Mouse (Mus musculus): ENCODE measurements around the gene Mast4. TPM values are rescaled to one million over a fixed set of nuclear protein-coding genes. Genes with fewer than 3 reads are reported as not detected.

Mast4 gene
- total and polyA plus RNA-seq, 3 experiments, result 2.7 to 7.0 TPM; not detected in 1

GRCm38 (mm10) chr13:102889989-102890388 is 444.3 kb downstream of the Mast4 start:
- no peak for DNase-seq (ENCODE audit: low read depth, low spot score)
- TF ChIP-seq HCFC1 (IDR thresholded peaks at IDR 0.05; ENCODE audit: low read depth, low read length) (no peak), GABPA (IDR thresholded peaks at IDR 0.05; ENCODE audit: low read depth, low read length) (no peak), NRF1 (IDR thresholded peaks at IDR 0.05; ENCODE audit: insufficient read depth, low read depth, low read length, poor library complexity, severe bottlenecking) (no peak), RCOR1 (IDR thresholded peaks at IDR 0.05; ENCODE audit: low read depth, low read length) (no peak), TCF12 (IDR thresholded peaks at IDR 0.05; ENCODE audit: low read depth, low read length) (no peak), ZC3H11A (IDR thresholded peaks at IDR 0.05; ENCODE audit: low read depth, low read length) (no peak), SIN3A (IDR thresholded peaks at IDR 0.05; ENCODE audit: low read length) (no peak), USF2 (IDR thresholded peaks at IDR 0.05; ENCODE audit: borderline replicate concordance in 1 of 2, insufficient read depth in 1 of 2, low read depth in 1 of 2, low read length in 2 of 2) (no peak), ZNF384 (IDR thresholded peaks at IDR 0.05; ENCODE audit: low read depth, low read length) (no peak), USF1 (IDR thresholded peaks at IDR 0.05; ENCODE audit: low read depth, low read length) (no peak), JUND (IDR thresholded peaks at IDR 0.05; ENCODE audit: low read depth, low read length) (no peak), POLR2AphosphoS5 (IDR thresholded peaks at IDR 0.05; ENCODE audit: borderline replicate concordance, low read depth, low read length) (no peak), GATA1 (IDR thresholded peaks at IDR 0.05; ENCODE audit: low read depth, low read length) (no peak), SMC3 (IDR thresholded peaks at IDR 0.05; ENCODE audit: low read depth, low read length) (no peak), MAX (IDR thresholded peaks at IDR 0.05; ENCODE audit: low read length) (no peak), MAZ (IDR thresholded peaks at IDR 0.05; ENCODE audit: low read depth, low read length) (no peak)
- Histone ChIP-seq H3K4me3 (ENCODE audit: control insufficient read depth in 1 of 2, insufficient read depth in 1 of 2, low read depth in 2 of 2, low read length in 2 of 2) (no peak overlapping the region), H3K9ac (ENCODE audit: control insufficient read depth, low read depth, low read length, poor library complexity, severe bottlenecking) (no peak overlapping the region), H3K9me3 (replicated peaks; ENCODE audit: insufficient read depth, low read length) (no peaks in the 10 kb centered on the region), H3K36me3 (ENCODE audit: control insufficient read depth in 1 of 2, insufficient read depth in 2 of 2, low read length in 2 of 2) (peaks cover 0 to 23% of the 10 kb centered on the region in 2 experiments; a peak in 2 of 4 replicates), H3K27ac (ENCODE audit: control insufficient read depth, low read depth, low read length) (no peak overlapping the region), H3K27me3 (ENCODE audit: control insufficient read depth in 1 of 2, insufficient read depth in 2 of 2, low read length in 2 of 2) (no peaks in the 10 kb centered on the region), H3K4me1 (ENCODE audit: control insufficient read depth in 1 of 2, insufficient read depth in 2 of 2, low read length in 2 of 2) (peaks cover 12 to 19% of the 10 kb centered on the region in 2 experiments), H3K79me2 (ENCODE audit: control insufficient read depth, insufficient read depth, low read length, poor library complexity) (peaks cover 3% of the 10 kb centered on the region; the same call in 1 of the 2 replicates)

- no peaks in the 10 kb centered on the region for H3K9me3 ChIP-seq (replicated peaks; ENCODE audit: insufficient read depth, low read length)
- H3K79me2 ChIP-seq (ENCODE audit: control insufficient read depth, insufficient read depth, low read length, poor library complexity), result peaks cover 4% of the 10 kb centered on the region; the same call in 1 of the 2 replicates
- peaks cover 12 to 19% of the 10 kb centered on the region in 2 experiments for H3K4me1 ChIP-seq (ENCODE audit: control insufficient read depth in 1 of 2, insufficient read depth in 2 of 2, low read length in 2 of 2)
- H3K4me3 ChIP-seq (ENCODE audit: control insufficient read depth in 1 of 2, insufficient read depth in 1 of 2, low read depth in 2 of 2, low read length in 2 of 2), result no peak overlapping the region
- peaks cover 0 to 23% of the 10 kb centered on the region in 2 experiments; a peak in 2 of 4 replicates for H3K36me3 ChIP-seq (ENCODE audit: control insufficient read depth in 1 of 2, insufficient read depth in 2 of 2, low read length in 2 of 2)
- no peak overlapping the region for H3K9ac ChIP-seq (ENCODE audit: control insufficient read depth, low read depth, low read length, poor library complexity, severe bottlenecking)
- DNase-seq (ENCODE audit: low read depth, low spot score), result no peak
- TF ChIP-seq ZMIZ1 (IDR thresholded peaks at IDR 0.05; ENCODE audit: low read depth, low read length) (no peak), E2F4 (IDR thresholded peaks at IDR 0.05; ENCODE audit: borderline replicate concordance, low read depth, low read length) (no peak), GATA1 (IDR thresholded peaks at IDR 0.05; ENCODE audit: low read depth, low read length) (no peak), NRF1 (IDR thresholded peaks at IDR 0.05; ENCODE audit: insufficient read depth, low read depth, low read length, poor library complexity, severe bottlenecking) (no peak), POLR2AphosphoS2 (IDR thresholded peaks at IDR 0.05; ENCODE audit: low read length) (no peak), MAX (IDR thresholded peaks at IDR 0.05; ENCODE audit: low read length) (no peak), MAZ (IDR thresholded peaks at IDR 0.05; ENCODE audit: low read depth, low read length) (no peak), SIN3A (IDR thresholded peaks at IDR 0.05; ENCODE audit: low read length) (no peak), NELFE (IDR thresholded peaks at IDR 0.05; ENCODE audit: low read depth, low read length) (no peak), KAT2A (conservative IDR thresholded peaks at IDR 0.05; ENCODE audit: low read depth, low read length) (no peak), EP300 (IDR thresholded peaks at IDR 0.05; ENCODE audit: low read depth in 1 of 2, low read length in 2 of 2) (no peak), POLR2AphosphoS5 (IDR thresholded peaks at IDR 0.05; ENCODE audit: borderline replicate concordance, low read depth, low read length) (no peak), SMC3 (IDR thresholded peaks at IDR 0.05; ENCODE audit: low read depth, low read length) (no peak), MYB (IDR thresholded peaks at IDR 0.05; ENCODE audit: low read depth, low read length) (no peak)
- no peaks in the 10 kb centered on the region for H3K27me3 ChIP-seq (ENCODE audit: control insufficient read depth in 1 of 2, insufficient read depth in 2 of 2, low read length in 2 of 2)
- no peak overlapping the region for H3K27ac ChIP-seq (ENCODE audit: control insufficient read depth, low read depth, low read length)
Observed at GRCm38 (mm10) chr13:102889537-102889936, 444.8 kb downstream of the Mast4 start.

Data from MEL (cell line).